Mouse (Mus musculus): Measurements from ENCODE around the gene Ankrd9. TPM values are rescaled to one million over a fixed set of nuclear protein-coding genes. Genes with fewer than 3 reads are reported as not detected.

Ankrd9 gene
- polyA plus RNA-seq, 1 experiment, result 23.9 TPM

DNA sequence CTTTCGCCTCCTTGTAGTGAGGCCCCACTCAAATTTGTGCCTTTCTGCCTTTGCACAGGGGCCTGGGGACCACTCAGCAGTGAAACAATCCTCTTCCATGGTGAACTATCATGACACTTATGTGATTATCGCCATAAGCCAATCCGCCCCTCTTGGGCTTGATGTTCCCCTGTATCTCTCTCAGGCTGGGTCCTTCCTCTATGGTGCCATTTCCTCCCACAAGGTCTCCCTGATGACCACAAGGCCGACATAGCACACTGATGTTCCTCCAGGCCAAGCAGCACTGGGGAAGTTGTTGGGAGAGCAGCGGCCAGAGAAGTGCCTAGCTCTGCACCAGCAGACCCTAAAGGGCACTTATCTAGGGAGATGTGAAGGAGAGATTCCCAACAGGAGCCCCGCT lies 4.1 kb downstream of the Ankrd9 start:
- TF ChIP-seq POLR2A (IDR thresholded peaks at IDR 0.05; ENCODE audit: low read depth, low read length) (no peak), CTCF (conservative IDR thresholded peaks at IDR 0.05; ENCODE audit: insufficient read depth, insufficient read length, low read depth, low read length) (no peak)
- WGBS, result 87% methylated on average over 6 of the region's 6 CpGs
- Histone ChIP-seq H3K4me1 (ENCODE audit: control insufficient read depth, insufficient read depth, low read length) (peaks cover 7% of the 10 kb centered on the region; the same call in 1 of the 2 replicates), H3K36me3 (ENCODE audit: control insufficient read depth, insufficient read depth, low read length) (no peaks in the 10 kb centered on the region), H3K4me3 (ENCODE audit: insufficient read depth, low read depth, low read length) (no peak overlapping the region), H3K27ac (ENCODE audit: insufficient read depth, low read depth, low read length) (no peak overlapping the region), H3K27me3 (replicated peaks; ENCODE audit: control insufficient read depth, insufficient read depth, low read length) (no peaks in the 10 kb centered on the region)
- DNase-seq, result no peak

GRCm38 (mm10) chr12:110974295-110974694 lies 4.5 kb downstream of the Ankrd9 start:
- Histone ChIP-seq H3K27me3 (replicated peaks; ENCODE audit: control insufficient read depth, insufficient read depth, low read length) (no peaks in the 10 kb centered on the region), H3K36me3 (ENCODE audit: control insufficient read depth, insufficient read depth, low read length) (no peaks in the 10 kb centered on the region), H3K4me3 (ENCODE audit: insufficient read depth, low read depth, low read length) (no peak overlapping the region), H3K27ac (ENCODE audit: insufficient read depth, low read depth, low read length) (no peak overlapping the region), H3K4me1 (ENCODE audit: control insufficient read depth, insufficient read depth, low read length) (peaks cover 6% of the 10 kb centered on the region; the same call in 1 of the 2 replicates)
- no peak for DNase-seq
- TF ChIP-seq CTCF (conservative IDR thresholded peaks at IDR 0.05; ENCODE audit: insufficient read depth, insufficient read length, low read depth, low read length) (no peak), POLR2A (IDR thresholded peaks at IDR 0.05; ENCODE audit: low read depth, low read length) (no peak)
- WGBS, result 87% methylated on average over 7 of the region's 7 CpGs

DNA sequence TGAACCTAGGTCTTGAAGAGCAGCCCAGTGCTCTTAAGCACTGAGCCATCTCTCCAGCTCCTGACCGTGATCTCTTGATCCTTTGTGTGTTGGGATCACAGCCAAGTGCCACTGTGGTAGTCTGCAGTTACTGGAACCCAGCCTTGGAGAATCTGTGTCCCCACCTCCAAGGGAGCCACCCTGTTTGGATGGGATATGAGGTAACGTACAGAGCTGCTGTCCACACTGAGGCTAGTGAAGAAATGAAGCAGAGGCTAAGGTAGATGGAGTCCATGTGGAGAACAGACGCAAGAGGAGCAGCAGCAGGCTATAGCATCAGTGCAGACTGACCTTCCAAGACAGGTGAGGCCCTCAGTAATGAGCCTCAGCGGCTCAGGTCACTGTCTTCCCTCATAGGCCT lies 5.0 kb downstream of the Ankrd9 start:
- Histone ChIP-seq H3K4me1 (ENCODE audit: control insufficient read depth, insufficient read depth, low read length) (0 out of 2 replicates have a peak, but pooled peaks cover 5% of the 10 kb centered on the region), H3K4me3 (ENCODE audit: insufficient read depth, low read depth, low read length) (no peak overlapping the region), H3K27me3 (replicated peaks; ENCODE audit: control insufficient read depth, insufficient read depth, low read length) (no peaks in the 10 kb centered on the region), H3K36me3 (ENCODE audit: control insufficient read depth, insufficient read depth, low read length) (no peaks in the 10 kb centered on the region), H3K27ac (ENCODE audit: insufficient read depth, low read depth, low read length) (no peak overlapping the region)
- DNase-seq, result no peak
- 86% methylated on average over 4 of the region's 4 CpGs for WGBS
- TF ChIP-seq POLR2A (IDR thresholded peaks at IDR 0.05; ENCODE audit: low read depth, low read length) (no peak), CTCF (conservative IDR thresholded peaks at IDR 0.05; ENCODE audit: insufficient read depth, insufficient read length, low read depth, low read length) (no peak)

DNA sequence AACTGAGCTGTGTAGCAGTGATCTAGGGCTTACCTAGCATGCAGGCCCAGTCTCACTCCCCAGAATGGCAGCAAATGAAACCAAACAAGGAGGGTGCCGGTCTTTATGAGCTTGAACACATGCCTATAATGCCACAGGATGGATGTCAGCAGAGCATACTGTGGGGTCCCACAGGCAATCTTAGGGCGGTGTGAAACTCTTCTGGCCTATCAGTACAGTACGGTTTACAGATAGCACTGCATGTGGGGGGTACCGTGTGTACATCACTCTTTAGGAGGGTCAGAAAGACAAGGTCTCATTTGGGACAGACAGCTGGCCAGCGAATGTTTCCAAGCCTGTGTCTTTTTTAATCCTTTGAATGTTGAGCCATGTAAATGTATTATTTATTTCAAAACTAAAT lies 6.9 kb downstream of the Ankrd9 start:
- no peak for DNase-seq
- no peaks in the 10 kb centered on the region for H3K36me3 ChIP-seq (ENCODE audit: control insufficient read depth, insufficient read depth, low read length)
- 93% methylated on average over 5 of the region's 5 CpGs for WGBS
- no peaks in the 10 kb centered on the region for H3K27me3 ChIP-seq (replicated peaks; ENCODE audit: control insufficient read depth, insufficient read depth, low read length)
- no peak overlapping the region for H3K27ac ChIP-seq (ENCODE audit: insufficient read depth, low read depth, low read length)
- TF ChIP-seq POLR2A (IDR thresholded peaks at IDR 0.05; ENCODE audit: low read depth, low read length) (no peak), CTCF (conservative IDR thresholded peaks at IDR 0.05; ENCODE audit: insufficient read depth, insufficient read length, low read depth, low read length) (no peak)
- no peak overlapping the region for H3K4me3 ChIP-seq (ENCODE audit: insufficient read depth, low read depth, low read length)
- H3K4me1 ChIP-seq (ENCODE audit: control insufficient read depth, insufficient read depth, low read length), result no peaks in the 10 kb centered on the region

DNA sequence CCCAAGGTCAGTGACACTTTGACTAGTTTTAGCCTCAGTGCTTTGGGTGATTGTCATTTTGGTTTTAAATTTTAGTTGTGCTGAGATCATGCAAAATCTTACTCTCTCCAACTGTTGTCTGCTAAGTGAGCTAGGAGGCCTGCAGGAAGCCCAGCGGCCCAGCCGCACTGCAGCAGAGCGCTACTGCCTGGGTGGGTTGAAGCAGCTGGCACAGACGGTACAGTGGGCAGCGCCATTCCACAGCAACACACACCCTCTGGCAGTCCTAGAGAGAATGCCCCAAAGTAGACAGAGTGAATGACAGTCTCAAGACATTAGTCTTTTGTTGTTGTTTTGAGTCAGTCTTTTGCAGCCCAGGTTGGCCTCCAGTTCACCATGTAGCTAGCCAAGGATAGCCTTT lies 8.4 kb downstream of the Ankrd9 start:
- H3K4me1 ChIP-seq (ENCODE audit: control insufficient read depth, insufficient read depth, low read length), result no peaks in the 10 kb centered on the region
- WGBS, result over 99% methylated on average over 5 of the region's 5 CpGs
- H3K27ac ChIP-seq (ENCODE audit: insufficient read depth, low read depth, low read length), result no peak overlapping the region
- DNase-seq, result no peak
- H3K4me3 ChIP-seq (ENCODE audit: insufficient read depth, low read depth, low read length), result no peak overlapping the region
- no peaks in the 10 kb centered on the region for H3K36me3 ChIP-seq (ENCODE audit: control insufficient read depth, insufficient read depth, low read length)
- H3K27me3 ChIP-seq (replicated peaks; ENCODE audit: control insufficient read depth, insufficient read depth, low read length), result no peaks in the 10 kb centered on the region
- TF ChIP-seq CTCF (conservative IDR thresholded peaks at IDR 0.05; ENCODE audit: insufficient read depth, insufficient read length, low read depth, low read length) (no peak), POLR2A (IDR thresholded peaks at IDR 0.05; ENCODE audit: low read depth, low read length) (no peak)

- Histone ChIP-seq H3K4me1 (ENCODE audit: control insufficient read depth, insufficient read depth, low read length) (no peaks in the 10 kb centered on the region), H3K27me3 (replicated peaks; ENCODE audit: control insufficient read depth, insufficient read depth, low read length) (no peaks in the 10 kb centered on the region), H3K36me3 (ENCODE audit: control insufficient read depth, insufficient read depth, low read length) (no peaks in the 10 kb centered on the region), H3K27ac (ENCODE audit: insufficient read depth, low read depth, low read length) (no peak overlapping the region), H3K4me3 (ENCODE audit: insufficient read depth, low read depth, low read length) (no peak overlapping the region)
- DNase-seq, result no peak
- TF ChIP-seq POLR2A (IDR thresholded peaks at IDR 0.05; ENCODE audit: low read depth, low read length) (no peak), CTCF (conservative IDR thresholded peaks at IDR 0.05; ENCODE audit: insufficient read depth, insufficient read length, low read depth, low read length) (no peak)
- 95% methylated on average over 2 of the region's 2 CpGs for WGBS
Observed at GRCm38 (mm10) chr12:110967146-110967545, 11.7 kb downstream of the Ankrd9 start.

GRCm38 (mm10) chr12:110966079-110966478 lies 12.8 kb downstream of the Ankrd9 start:
- no peak for DNase-seq
- Histone ChIP-seq H3K4me1 (ENCODE audit: control insufficient read depth, insufficient read depth, low read length) (no peaks in the 10 kb centered on the region), H3K27ac (ENCODE audit: insufficient read depth, low read depth, low read length) (no peak overlapping the region), H3K4me3 (ENCODE audit: insufficient read depth, low read depth, low read length) (no peak overlapping the region), H3K36me3 (ENCODE audit: control insufficient read depth, insufficient read depth, low read length) (no peaks in the 10 kb centered on the region), H3K27me3 (replicated peaks; ENCODE audit: control insufficient read depth, insufficient read depth, low read length) (no peaks in the 10 kb centered on the region)
- TF ChIP-seq POLR2A (IDR thresholded peaks at IDR 0.05; ENCODE audit: low read depth, low read length) (no peak), CTCF (conservative IDR thresholded peaks at IDR 0.05; ENCODE audit: insufficient read depth, insufficient read length, low read depth, low read length) (no peak)
- WGBS, result 85% methylated on average over 4 of the region's 4 CpGs

GRCm38 (mm10) chr12:110965500-110965899 lies 13.3 kb downstream of the Ankrd9 start:
- no peaks in the 10 kb centered on the region for H3K4me1 ChIP-seq (ENCODE audit: control insufficient read depth, insufficient read depth, low read length)
- H3K36me3 ChIP-seq (ENCODE audit: control insufficient read depth, insufficient read depth, low read length), result no peaks in the 10 kb centered on the region
- 64% methylated on average over 3 of the region's 3 CpGs for WGBS

More at GRCm38 (mm10) chr12:110965500-110965899, 13.3 kb downstream of the Ankrd9 start:
- no peak for TF ChIP-seq POLR2A (IDR thresholded peaks at IDR 0.05; ENCODE audit: low read depth, low read length)
- no peak for TF ChIP-seq CTCF (conservative IDR thresholded peaks at IDR 0.05; ENCODE audit: insufficient read depth, insufficient read length, low read depth, low read length)
- H3K4me3 ChIP-seq (ENCODE audit: insufficient read depth, low read depth, low read length), result no peak overlapping the region
- no peak for DNase-seq
- H3K27ac ChIP-seq (ENCODE audit: insufficient read depth, low read depth, low read length), result no peak overlapping the region
- H3K27me3 ChIP-seq (replicated peaks; ENCODE audit: control insufficient read depth, insufficient read depth, low read length), result no peaks in the 10 kb centered on the region

All from kidney, adult 2 months (tissue).